Mouse (Mus musculus): ENCODE results near the gene Slc17a1.
A peak's percentile ranks its signal among the peaks of the same experiment; 100 is the strongest.

GRCm38 (mm10) chr13:23833053-23833452, 34.5 kb upstream of the Slc17a1 start:
- TF ChIP-seq CTCF (IDR thresholded peaks at IDR 0.05; ENCODE audit: insufficient read depth, low read length) (peak; percentile 60; the same call in 1 of the 2 replicates), POLR2A (IDR thresholded peaks at IDR 0.05; ENCODE audit: borderline replicate concordance, extremely low read depth, low read depth, low read length) (no peak)
